Mouse (Mus musculus) forebrain, embryonic 12.5 days (tissue): ENCODE data around the gene Il21. TPM values are rescaled to one million over a fixed set of nuclear protein-coding genes. Genes with fewer than 3 reads are reported as not detected.

Experiments used
- ATAC-seq: fragments of 200-750 bp; cut with Nextera tagmentation; 2 replicates; pipeline ENCODE4 v1.8.0; 2017; ENCODE audit warnings: moderate TSS enrichment; ENCODE audit not compliant: low FRiP score
- H3K27ac ChIP-seq: fragments of 300-500 bp; sonication (generic); 2 replicates; pipeline ENCODE4 v1.5.1; 2016; ENCODE audit warnings: mild to moderate bottlenecking
- H3K27me3 ChIP-seq: fragments of 300-500 bp; sonication (generic); 2 replicates; pipeline ENCODE4 v1.6.1; 2016; ENCODE audit warnings: mild to moderate bottlenecking
- H3K36me3 ChIP-seq: fragments of 300-500 bp; sonication (generic); replicated peaks from 2 replicates; pipeline ENCODE4 v1.6.1; 2016; ENCODE audit warnings: mild to moderate bottlenecking
- H3K4me1 ChIP-seq: fragments of 300-500 bp; sonication (generic); 2 replicates; pipeline ENCODE4 v1.6.1; 2016
- H3K4me2 ChIP-seq: fragments of 300-500 bp; sonication (generic); 2 replicates; pipeline ENCODE4 v1.6.1; 2016; ENCODE audit warnings: mild to moderate bottlenecking, moderate library complexity
- H3K4me3 ChIP-seq: fragments of 300-500 bp; sonication (generic); replicated peaks from 2 replicates; pipeline ENCODE4 v1.5.1; 2016; ENCODE audit warnings: mild to moderate bottlenecking
- H3K9ac ChIP-seq: fragments of 300-500 bp; sonication (generic); 2 replicates; pipeline ENCODE4 v1.6.1; 2016; ENCODE audit warnings: mild to moderate bottlenecking
- H3K9me3 ChIP-seq: fragments of 300-500 bp; sonication (generic); 2 replicates; pipeline ENCODE4 v1.6.1; 2016
- WGBS: fragments of 180-500 bp; shearing (Covaris S2); methylation state at CpG from one replicate; pipeline ENCODE4 v1.1.7; 2016; 5-methylcytosine and 5-hydroxymethylcytosine counted together
- microRNA-seq: library from miRNA; unstranded; fragments of <30 nt; microRNA quantifications from one replicate; pipeline ENCODE4, GENCODE M21; 2017
- polyA plus RNA-seq: library from polyadenylated mRNA; unstranded; fragments of >200 nt; fragmentation: Nextera tagmentation; extraction: Ambion mirVana; gene quantifications from 2 replicates; pipeline ENCODE4 v1.2.1, GENCODE M21; 2016

The Il21 gene
- polyA plus RNA-seq, 1 experiment from 2014 or later = not detected

DNA sequence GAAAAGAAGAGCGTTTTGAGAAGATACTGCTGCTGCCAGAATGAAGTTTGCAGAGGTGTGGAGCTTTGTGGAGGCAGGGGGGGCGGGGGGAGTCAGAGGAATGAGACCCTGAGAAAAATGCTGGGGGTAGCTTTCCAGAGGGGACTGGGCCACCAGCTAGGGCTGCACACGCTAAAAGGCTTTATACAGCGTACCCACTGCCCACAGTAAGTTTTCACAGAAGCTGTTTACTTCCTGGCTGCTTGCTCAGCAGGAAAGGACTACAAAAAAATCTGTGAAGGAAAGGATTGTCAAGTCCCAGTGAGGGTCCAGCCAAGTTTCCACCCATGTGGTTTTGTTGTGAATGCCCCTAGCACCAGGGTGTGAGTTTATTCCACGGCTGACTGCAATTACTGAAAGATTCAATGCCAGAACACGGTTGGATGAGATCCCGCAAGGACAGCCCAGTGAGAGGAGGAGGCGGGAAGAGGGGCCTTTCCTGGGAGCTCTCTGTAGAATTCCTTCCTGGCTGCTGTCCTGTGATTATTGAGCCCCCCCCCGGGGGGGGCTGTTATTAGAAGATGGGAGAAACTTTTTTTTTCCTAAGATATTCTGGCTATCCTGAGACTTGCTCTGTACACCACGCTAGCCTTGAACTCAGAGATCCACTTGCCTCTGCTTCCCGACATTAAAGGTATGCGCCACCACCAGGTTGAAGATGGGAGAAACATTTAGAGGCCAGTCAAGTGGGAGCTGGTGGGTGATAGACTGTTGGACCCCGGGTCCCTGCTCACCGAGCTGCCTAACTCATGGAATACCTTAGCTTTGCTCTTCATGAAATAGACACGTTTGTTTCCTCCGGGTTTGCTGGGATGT is 49.8 kb downstream of the Il21 start:
- H3K36me3 ChIP-seq = no peaks in the 10 kb centered on the region
- no peak overlapping the region for H3K4me3 ChIP-seq
- peaks cover 12% of the 10 kb centered on the region for H3K4me1 ChIP-seq
- H3K27ac ChIP-seq = 0 out of 2 replicates have a peak overlapping the region, but pooled peaks have one; percentile 44
- H3K9me3 ChIP-seq = no peaks in the 10 kb centered on the region
- no peaks in the 10 kb centered on the region for H3K27me3 ChIP-seq
- peak; percentile 78; the same call in 1 of the 2 replicates for ATAC-seq
- H3K9ac ChIP-seq = no peak overlapping the region
- 38% methylated on average over 16 of the region's 16 CpGs for WGBS
- H3K4me2 ChIP-seq = no peak overlapping the region; the same call in 1 of the 2 replicates

GRCm38 (mm10) chr3:37181041-37181440 is 51.4 kb downstream of the Il21 start:
- H3K27me3 ChIP-seq = no peaks in the 10 kb centered on the region
- H3K4me1 ChIP-seq = peaks cover 12% of the 10 kb centered on the region
- no peaks in the 10 kb centered on the region for H3K36me3 ChIP-seq
- WGBS = 10% methylated on average over 2 of the region's 2 CpGs
- H3K4me3 ChIP-seq = no peak overlapping the region
- H3K27ac ChIP-seq = no peak overlapping the region
- 0 out of 2 replicates have a peak, but pooled peaks have one; percentile 34 for ATAC-seq
- no peaks in the 10 kb centered on the region for H3K9me3 ChIP-seq
- H3K4me2 ChIP-seq = no peak overlapping the region
- H3K9ac ChIP-seq = no peak overlapping the region

DNA sequence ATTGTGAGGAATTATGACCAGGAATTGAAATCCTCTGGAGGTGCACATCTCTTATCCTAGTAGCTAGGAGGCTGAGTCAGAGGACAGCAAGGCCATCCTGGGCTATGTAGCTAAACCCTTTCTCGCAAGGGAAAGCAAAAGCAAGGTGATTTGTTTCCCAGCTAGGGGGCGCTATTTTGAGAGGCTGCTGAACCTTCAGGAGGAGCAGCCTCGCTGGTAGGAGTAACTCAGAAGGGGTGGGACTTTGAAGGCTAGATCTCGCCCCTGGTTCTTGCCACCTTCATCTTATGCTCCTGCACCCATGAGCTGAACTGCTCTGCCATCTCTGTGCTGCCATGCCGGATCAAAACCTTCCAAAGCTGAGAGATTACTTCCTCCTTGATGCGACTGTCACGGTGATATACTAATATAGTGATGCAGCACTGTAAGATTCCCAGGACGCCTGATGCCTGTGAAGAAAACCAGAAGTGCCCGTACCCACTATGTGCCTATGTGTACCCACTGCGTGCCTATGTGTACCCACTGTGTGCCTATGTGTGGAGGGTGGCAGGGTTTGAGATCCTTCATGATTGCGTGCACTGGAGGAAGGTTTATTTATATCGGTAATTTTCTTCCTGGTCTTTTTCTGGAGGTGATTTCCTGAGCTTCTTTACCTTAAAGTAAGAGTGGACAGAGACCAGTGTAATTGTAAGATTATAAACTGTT is 52.2 kb downstream of the Il21 start:
- H3K4me2 ChIP-seq = no peak overlapping the region
- no peak overlapping the region for H3K27ac ChIP-seq
- H3K9ac ChIP-seq = no peak overlapping the region
- no peaks in the 10 kb centered on the region for H3K36me3 ChIP-seq
- H3K9me3 ChIP-seq = no peaks in the 10 kb centered on the region
- no peaks in the 10 kb centered on the region for H3K27me3 ChIP-seq
- peaks cover 12% of the 10 kb centered on the region for H3K4me1 ChIP-seq
- no peak overlapping the region for H3K4me3 ChIP-seq
- ATAC-seq = no peak
- 84% methylated on average over 12 of the region's 12 CpGs for WGBS

DNA sequence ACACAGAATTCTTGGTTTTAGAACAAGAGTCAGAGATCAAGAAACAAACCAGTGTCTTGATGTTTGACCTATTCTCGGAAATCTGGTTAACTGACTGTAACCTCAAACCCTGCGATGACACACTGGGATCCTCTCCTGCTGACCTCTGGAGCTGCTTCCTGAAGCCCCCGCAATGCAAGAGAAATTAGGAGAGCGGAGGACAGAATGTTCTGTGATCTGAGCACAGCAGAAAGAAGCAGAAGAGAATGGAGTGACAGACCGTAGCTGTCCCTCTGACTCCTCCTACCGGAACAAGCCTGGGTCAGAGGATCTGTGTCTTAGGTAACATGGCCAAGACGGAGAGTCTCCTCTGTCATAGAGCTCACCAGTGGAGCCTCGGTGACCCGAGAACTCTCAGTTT is 53.0 kb downstream of the Il21 start:
- no peak for ATAC-seq
- no peaks in the 10 kb centered on the region for H3K36me3 ChIP-seq
- no peak overlapping the region for H3K4me2 ChIP-seq
- H3K27ac ChIP-seq = no peak overlapping the region
- 93% methylated on average over 9 of the region's 9 CpGs for WGBS
- peaks cover 12% of the 10 kb centered on the region for H3K4me1 ChIP-seq
- no peak overlapping the region for H3K9ac ChIP-seq
- H3K4me3 ChIP-seq = no peak overlapping the region
- no peaks in the 10 kb centered on the region for H3K27me3 ChIP-seq
- H3K9me3 ChIP-seq = no peaks in the 10 kb centered on the region

DNA sequence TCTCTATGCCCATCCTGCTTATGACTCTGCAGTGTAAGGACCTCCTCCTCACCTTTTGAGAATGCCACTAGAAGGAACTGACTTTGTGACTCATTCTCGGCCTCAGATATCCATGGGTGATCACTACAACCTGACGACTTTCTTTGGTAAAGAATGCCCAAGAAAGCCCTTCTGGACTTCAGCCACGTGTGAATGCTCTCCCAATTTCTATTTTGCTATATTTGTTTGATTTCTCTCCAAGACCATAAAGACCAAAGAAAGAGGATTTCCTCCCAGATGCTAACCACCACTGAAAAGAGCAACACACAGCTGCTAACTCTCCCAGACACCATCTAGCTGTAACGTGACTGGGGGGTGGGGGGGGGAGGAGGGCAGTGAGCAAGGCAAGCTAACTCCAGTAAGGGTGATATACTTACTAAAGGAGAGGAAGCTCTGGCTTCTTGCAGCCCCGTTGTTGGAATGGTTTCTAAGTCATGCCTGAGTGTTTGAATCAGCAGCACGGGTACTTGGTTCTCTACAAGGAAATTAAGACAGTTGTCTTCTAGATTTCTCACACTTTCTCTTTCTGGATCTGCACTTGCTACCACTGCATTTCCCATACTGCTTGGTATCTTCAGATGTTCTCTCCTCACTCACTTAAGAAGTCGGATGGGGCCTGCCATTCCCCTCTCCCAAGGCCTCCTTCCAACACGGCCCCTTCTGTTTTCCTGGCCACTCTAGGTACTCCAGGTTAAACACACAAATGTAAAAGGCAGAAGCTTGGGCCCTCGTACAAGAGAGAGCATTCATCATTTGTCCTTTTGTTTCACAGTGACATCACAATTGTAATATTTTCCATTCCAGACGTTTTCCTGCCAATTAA is 57.5 kb downstream of the Il21 start:
- no peak overlapping the region for H3K27ac ChIP-seq
- H3K27me3 ChIP-seq = no peaks in the 10 kb centered on the region
- no peak overlapping the region for H3K4me2 ChIP-seq
- H3K4me1 ChIP-seq = no peaks in the 10 kb centered on the region
- no peak overlapping the region for H3K9ac ChIP-seq
- H3K4me3 ChIP-seq = no peak overlapping the region
- ATAC-seq = no peak
- no peaks in the 10 kb centered on the region for H3K36me3 ChIP-seq
- no peaks in the 10 kb centered on the region for H3K9me3 ChIP-seq
- WGBS = 74% methylated on average over 10 of the region's 10 CpGs

DNA sequence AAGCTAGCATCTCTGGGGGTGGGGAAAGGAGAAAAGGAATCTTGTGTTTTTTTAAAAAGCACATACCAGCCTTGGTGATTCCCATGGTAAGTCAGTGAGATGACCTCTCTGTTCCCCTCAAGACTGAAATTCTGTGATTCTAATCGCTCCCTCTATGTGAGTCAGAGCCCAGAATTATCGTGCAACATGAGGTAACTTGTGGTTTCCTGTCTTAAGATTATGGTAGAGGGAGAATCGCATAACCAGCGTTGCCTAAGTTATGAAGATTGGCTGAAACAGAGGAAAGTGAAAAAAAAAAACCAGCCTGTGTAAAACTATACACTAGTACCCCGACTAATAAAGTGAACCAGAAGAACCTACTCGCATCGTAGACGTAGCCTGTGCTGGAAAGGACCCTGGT is 59.2 kb downstream of the Il21 start:
- H3K4me2 ChIP-seq = no peak overlapping the region
- H3K4me1 ChIP-seq = no peaks in the 10 kb centered on the region
- no peak overlapping the region for H3K9ac ChIP-seq
- H3K27me3 ChIP-seq = no peaks in the 10 kb centered on the region
- WGBS = 90% methylated on average over 8 of the region's 8 CpGs
- H3K36me3 ChIP-seq = no peaks in the 10 kb centered on the region
- H3K9me3 ChIP-seq = no peaks in the 10 kb centered on the region
- no peak for ATAC-seq
- H3K4me3 ChIP-seq = no peak overlapping the region
- H3K27ac ChIP-seq = no peak overlapping the region

Small RNA genes lying within 50 kb of the gene (microRNA-seq; reads per million reads assigned to microRNA genes)
- gene Gm24169 = not detected

Other genes starting within 250 kb of the Il21 start
- gene Adad1, start 169.1 kb downstream of the Il21 start, polyA plus RNA-seq = 0.22 and 0.56 TPM in 2 replicates
- 0.50 and 0.77 TPM in 2 replicates for gene Il2, start 106.7 kb downstream of the Il21 start, polyA plus RNA-seq
- 7.1 and 8.0 TPM in 2 replicates for gene Bbs12, start 79.9 kb upstream of the Il21 start, polyA plus RNA-seq
- 2.1 and 2.9 TPM in 2 replicates for gene Cetn4, start 80.1 kb upstream of the Il21 start, polyA plus RNA-seq
- 0.65 and 0.66 TPM in 2 replicates for gene Fgf2, start 115.7 kb upstream of the Il21 start, polyA plus RNA-seq
- gene Spata5, start 187.3 kb upstream of the Il21 start, polyA plus RNA-seq = 44.8 and 48.9 TPM in 2 replicates
- gene Nudt6, start 187.6 kb upstream of the Il21 start, polyA plus RNA-seq = 3.2 and 3.3 TPM in 2 replicates